Mouse (Mus musculus) erythroblast, embryonic 14.5 days (primary cell): Measurements from ENCODE around the gene Gm10053. TPM values are rescaled to one million over a fixed set of nuclear protein-coding genes. Genes with fewer than 3 reads are reported as not detected.

ENCODE experiments used
- H3K27me3 ChIP-seq: 2 replicates; pipeline ENCODE4 v1.6.1; 2012; ENCODE audit warnings: inconsistent platforms; ENCODE audit not compliant: control insufficient read depth
- H3K36me3 ChIP-seq: 2 replicates; pipeline ENCODE4 v1.6.1; 2012; ENCODE audit warnings: mild to moderate bottlenecking, inconsistent platforms; ENCODE audit not compliant: control insufficient read depth
- H3K4me1 ChIP-seq: 2 replicates; pipeline ENCODE4 v1.6.1; 2012; ENCODE audit warnings: inconsistent platforms; ENCODE audit not compliant: control insufficient read depth
- H3K4me3 ChIP-seq: replicated peaks from 2 replicates; pipeline ENCODE3; 2012; ENCODE audit warnings: moderate library complexity, mild to moderate bottlenecking, inconsistent platforms
- H3K9me3 ChIP-seq: 2 replicates; pipeline ENCODE4 v1.6.1; 2012; ENCODE audit warnings: low read length, inconsistent platforms, mixed read lengths; ENCODE audit not compliant: control insufficient read depth
- GATA1 ChIP-seq: IDR thresholded peaks from 2 replicates; pipeline ENCODE4 v1.6.1; 2012; ENCODE audit warnings: low read length, inconsistent platforms, mixed read lengths
- TAL1 ChIP-seq: IDR thresholded peaks from 3 replicates; pipeline ENCODE4 v1.6.1; 2012; ENCODE audit warnings: low read length, inconsistent platforms, mixed read lengths
- polyA plus RNA-seq: library from polyadenylated mRNA; stranded (reverse); fragments of >175 nt; gene quantifications from 2 replicates; pipeline ENCODE4 v1.2.3, GENCODE M21; 2012

Gene Gm10053
- polyA plus RNA-seq, 1 experiment = 0.11 TPM

GRCm38 (mm10) chr19:24908385-24909155 lies 33.1 kb downstream of the Gm10053 start:
- no peak for TF ChIP-seq TAL1
- TF ChIP-seq GATA1 = no peak
- Histone ChIP-seq H3K36me3 (no peaks in the 10 kb centered on the region), H3K27me3 (peaks cover 10% of the 10 kb centered on the region), H3K9me3 (peaks cover 2% of the 10 kb centered on the region; the same call in 1 of the 2 replicates), H3K4me3 (no peak overlapping the region), H3K4me1 (no peaks in the 10 kb centered on the region)

GRCm38 (mm10) chr19:24920866-24921265 lies 45.4 kb downstream of the Gm10053 start:
- Histone ChIP-seq H3K27me3 (no peaks in the 10 kb centered on the region), H3K9me3 (no peaks in the 10 kb centered on the region), H3K36me3 (peaks cover 31% of the 10 kb centered on the region), H3K4me1 (no peaks in the 10 kb centered on the region), H3K4me3 (no peak overlapping the region)
- TF ChIP-seq TAL1 = no peak

Other genes starting within 250 kb of the Gm10053 start
- gene Tmem252, start 201.7 kb upstream of the Gm10053 start, polyA plus RNA-seq = not detected in 2 replicates
- not detected in 2 replicates for gene Pgm5, start 13.8 kb upstream of the Gm10053 start, polyA plus RNA-seq
- 0.05 TPM in 1 of 2 replicates, not detected in the other for gene Foxd4, start 25.5 kb downstream of the Gm10053 start, polyA plus RNA-seq
- 0.02 and 0.27 TPM in 2 replicates for gene Cbwd1, start 85.9 kb downstream of the Gm10053 start, polyA plus RNA-seq
- gene Dock8, start 123.8 kb downstream of the Gm10053 start, polyA plus RNA-seq = 0.06 and 0.09 TPM in 2 replicates